Mouse (Mus musculus): Measurements from ENCODE around the gene Gm17409. TPM values are rescaled to one million over a fixed set of nuclear protein-coding genes. Genes with fewer than 3 reads are reported as not detected.

Gene Gm17409
- polyA plus RNA-seq, 1 experiment, result not detected

GRCm38 (mm10) chr2:58484284-58484965, 14.5 kb downstream of the Gm17409 start:
- Histone ChIP-seq H3K27me3 (ENCODE audit: control insufficient read depth, insufficient read depth, low read length) (no peaks in the 10 kb centered on the region), H3K4me3 (ENCODE audit: extremely low read depth, insufficient read depth, insufficient read length) (no peak overlapping the region), H3K4me1 (ENCODE audit: control insufficient read depth, insufficient read depth, insufficient read length) (no peaks in the 10 kb centered on the region), H3K36me3 (ENCODE audit: control insufficient read depth, insufficient read depth, low read length) (no peaks in the 10 kb centered on the region), H3K27ac (ENCODE audit: insufficient read depth, low read length) (no peak overlapping the region)
- DNase-seq (ENCODE audit: low read depth in 1 of 2, low spot score in 2 of 2), result no peak
- TF ChIP-seq POLR2A (IDR thresholded peaks at IDR 0.05; ENCODE audit: low read depth, low read length), result no peak
- TF ChIP-seq CTCF (IDR thresholded peaks at IDR 0.05; ENCODE audit: extremely low read depth, insufficient read depth, insufficient read length, insufficient replicate concordance), result no peak
- WGBS, result 70% methylated on average over 7 of the region's 7 CpGs

GRCm38 (mm10) chr2:58485152-58485551, 15.2 kb downstream of the Gm17409 start:
- no peaks in the 10 kb centered on the region for H3K36me3 ChIP-seq (ENCODE audit: control insufficient read depth, insufficient read depth, low read length)
- no peak overlapping the region for H3K27ac ChIP-seq (ENCODE audit: insufficient read depth, low read length)
- H3K4me1 ChIP-seq (ENCODE audit: control insufficient read depth, insufficient read depth, insufficient read length), result no peaks in the 10 kb centered on the region
- DNase-seq (ENCODE audit: low read depth in 1 of 2, low spot score in 2 of 2), result no peak
- 37% methylated on average over 4 of the region's 4 CpGs for WGBS
- no peak overlapping the region for H3K4me3 ChIP-seq (ENCODE audit: extremely low read depth, insufficient read depth, insufficient read length)
- no peaks in the 10 kb centered on the region for H3K27me3 ChIP-seq (ENCODE audit: control insufficient read depth, insufficient read depth, low read length)
- TF ChIP-seq POLR2A (IDR thresholded peaks at IDR 0.05; ENCODE audit: low read depth, low read length), result no peak
- no peak for TF ChIP-seq CTCF (IDR thresholded peaks at IDR 0.05; ENCODE audit: extremely low read depth, insufficient read depth, insufficient read length, insufficient replicate concordance)

- Histone ChIP-seq H3K27ac (ENCODE audit: insufficient read depth, low read length) (no peak overlapping the region), H3K4me3 (ENCODE audit: extremely low read depth, insufficient read depth, insufficient read length) (no peak overlapping the region), H3K4me1 (ENCODE audit: control insufficient read depth, insufficient read depth, insufficient read length) (no peaks in the 10 kb centered on the region), H3K27me3 (ENCODE audit: control insufficient read depth, insufficient read depth, low read length) (no peaks in the 10 kb centered on the region), H3K36me3 (ENCODE audit: control insufficient read depth, insufficient read depth, low read length) (no peaks in the 10 kb centered on the region)
- 93% methylated on average over 3 of the region's 3 CpGs for WGBS
- DNase-seq (ENCODE audit: low read depth in 1 of 2, low spot score in 2 of 2), result no peak
- no peak for TF ChIP-seq CTCF (IDR thresholded peaks at IDR 0.05; ENCODE audit: extremely low read depth, insufficient read depth, insufficient read length, insufficient replicate concordance)
- TF ChIP-seq POLR2A (IDR thresholded peaks at IDR 0.05; ENCODE audit: low read depth, low read length), result no peak
Observed at GRCm38 (mm10) chr2:58485683-58486082, 15.8 kb downstream of the Gm17409 start.

- Histone ChIP-seq H3K27me3 (ENCODE audit: control insufficient read depth, insufficient read depth, low read length) (no peaks in the 10 kb centered on the region), H3K27ac (ENCODE audit: insufficient read depth, low read length) (no peak overlapping the region), H3K4me3 (ENCODE audit: extremely low read depth, insufficient read depth, insufficient read length) (no peak overlapping the region), H3K36me3 (ENCODE audit: control insufficient read depth, insufficient read depth, low read length) (no peaks in the 10 kb centered on the region), H3K4me1 (ENCODE audit: control insufficient read depth, insufficient read depth, insufficient read length) (no peaks in the 10 kb centered on the region)
- WGBS, result 89% methylated on average over 13 of the region's 14 CpGs
- no peak for TF ChIP-seq CTCF (IDR thresholded peaks at IDR 0.05; ENCODE audit: extremely low read depth, insufficient read depth, insufficient read length, insufficient replicate concordance)
- TF ChIP-seq POLR2A (IDR thresholded peaks at IDR 0.05; ENCODE audit: low read depth, low read length), result no peak
- DNase-seq (ENCODE audit: low read depth in 1 of 2, low spot score in 2 of 2), result no peak
Observed at GRCm38 (mm10) chr2:58486441-58487278, 16.7 kb downstream of the Gm17409 start.

GRCm38 (mm10) chr2:58487279-58487560, 17.3 kb downstream of the Gm17409 start:
- TF ChIP-seq POLR2A (IDR thresholded peaks at IDR 0.05; ENCODE audit: low read depth, low read length) (no peak), CTCF (IDR thresholded peaks at IDR 0.05; ENCODE audit: extremely low read depth, insufficient read depth, insufficient read length, insufficient replicate concordance) (no peak)
- Histone ChIP-seq H3K27ac (ENCODE audit: insufficient read depth, low read length) (no peak overlapping the region), H3K36me3 (ENCODE audit: control insufficient read depth, insufficient read depth, low read length) (no peaks in the 10 kb centered on the region), H3K4me3 (ENCODE audit: extremely low read depth, insufficient read depth, insufficient read length) (no peak overlapping the region), H3K4me1 (ENCODE audit: control insufficient read depth, insufficient read depth, insufficient read length) (no peaks in the 10 kb centered on the region), H3K27me3 (ENCODE audit: control insufficient read depth, insufficient read depth, low read length) (no peaks in the 10 kb centered on the region)
- WGBS, result 89% methylated on average over 3 of the region's 3 CpGs
- DNase-seq (ENCODE audit: low read depth in 1 of 2, low spot score in 2 of 2), result no peak

GRCm38 (mm10) chr2:58488404-58488803, 18.5 kb downstream of the Gm17409 start:
- no peaks in the 10 kb centered on the region for H3K36me3 ChIP-seq (ENCODE audit: control insufficient read depth, insufficient read depth, low read length)
- no peak overlapping the region for H3K4me3 ChIP-seq (ENCODE audit: extremely low read depth, insufficient read depth, insufficient read length)
- TF ChIP-seq CTCF (IDR thresholded peaks at IDR 0.05; ENCODE audit: extremely low read depth, insufficient read depth, insufficient read length, insufficient replicate concordance) (no peak), POLR2A (IDR thresholded peaks at IDR 0.05; ENCODE audit: low read depth, low read length) (no peak)
- no peak for DNase-seq (ENCODE audit: low read depth in 1 of 2, low spot score in 2 of 2)
- WGBS, result 90% methylated on average over 8 of the region's 8 CpGs
- H3K4me1 ChIP-seq (ENCODE audit: control insufficient read depth, insufficient read depth, insufficient read length), result no peaks in the 10 kb centered on the region
- no peaks in the 10 kb centered on the region for H3K27me3 ChIP-seq (ENCODE audit: control insufficient read depth, insufficient read depth, low read length)
- no peak overlapping the region for H3K27ac ChIP-seq (ENCODE audit: insufficient read depth, low read length)

- no peak for DNase-seq (ENCODE audit: low read depth in 1 of 2, low spot score in 2 of 2)
- H3K27me3 ChIP-seq (ENCODE audit: control insufficient read depth, insufficient read depth, low read length), result no peaks in the 10 kb centered on the region
- H3K36me3 ChIP-seq (ENCODE audit: control insufficient read depth, insufficient read depth, low read length), result no peaks in the 10 kb centered on the region
- TF ChIP-seq CTCF (IDR thresholded peaks at IDR 0.05; ENCODE audit: extremely low read depth, insufficient read depth, insufficient read length, insufficient replicate concordance) (no peak), POLR2A (IDR thresholded peaks at IDR 0.05; ENCODE audit: low read depth, low read length) (no peak)
- H3K4me1 ChIP-seq (ENCODE audit: control insufficient read depth, insufficient read depth, insufficient read length), result no peaks in the 10 kb centered on the region
- H3K4me3 ChIP-seq (ENCODE audit: extremely low read depth, insufficient read depth, insufficient read length), result no peak overlapping the region
- no peak overlapping the region for H3K27ac ChIP-seq (ENCODE audit: insufficient read depth, low read length)
- WGBS, result 89% methylated on average over 9 of the region's 9 CpGs
Observed at GRCm38 (mm10) chr2:58489275-58489674, 19.4 kb downstream of the Gm17409 start.

Measured in spleen, adult 2 months (tissue).